Mouse (Mus musculus): ENCODE measurements around the gene Prorsd1.
A peak's percentile ranks its signal among the peaks of the same experiment; 100 is the strongest.
"Not testable (repeated sequence)": the region's sequence is repeated elsewhere in the genome, so short reads cannot be mapped to it uniquely, and the experiment has no call there.

Prorsd1 gene

GRCm38 (mm10) chr11:29514682-29515412 lies at the start of gene Prorsd1:
TSS of gene Prorsd1 (minus strand) at chr11:29515033.
- DNase-seq = peak; percentile 94

GRCm38 (mm10) chr11:29563406-29563805 lies 48.6 kb upstream of the Prorsd1 start:
- no peak for DNase-seq

- no peak for DNase-seq
Observed at GRCm38 (mm10) chr11:29560990-29561389, 46.2 kb upstream of the Prorsd1 start.

- no peak for DNase-seq
Observed at GRCm38 (mm10) chr11:29560452-29560851, 45.6 kb upstream of the Prorsd1 start.

GRCm38 (mm10) chr11:29549425-29549778 lies 34.6 kb upstream of the Prorsd1 start:
- no peak for DNase-seq

- no peak for DNase-seq
Observed at GRCm38 (mm10) chr11:29548504-29549424, 33.9 kb upstream of the Prorsd1 start.

GRCm38 (mm10) chr11:29547752-29548503 lies 33.1 kb upstream of the Prorsd1 start, which contains the start of the genes Clhc1 and Rps27a:
TSS of gene Clhc1 (plus strand) at chr11:29547950.
TSS of gene Rps27a (minus strand) at chr11:29548109.
- peak; percentile 94 for DNase-seq

GRCm38 (mm10) chr11:29547249-29547751 lies 32.5 kb upstream of the Prorsd1 start:
- no peak for DNase-seq

- DNase-seq = no peak
Observed at GRCm38 (mm10) chr11:29546762-29547161, 31.9 kb upstream of the Prorsd1 start.

- not testable (repeated sequence) for DNase-seq
Observed at GRCm38 (mm10) chr11:29546297-29546696, 31.5 kb upstream of the Prorsd1 start.

GRCm38 (mm10) chr11:29545150-29545752 lies 30.4 kb upstream of the Prorsd1 start:
- not testable (repeated sequence) for DNase-seq

- DNase-seq = no peak
Observed at GRCm38 (mm10) chr11:29544225-29544945, 29.6 kb upstream of the Prorsd1 start.

GRCm38 (mm10) chr11:29538201-29538600 lies 23.4 kb upstream of the Prorsd1 start:
- DNase-seq = no peak

- peak; percentile 88 for DNase-seq
Observed at GRCm38 (mm10) chr11:29525988-29526794, 11.4 kb upstream of the Prorsd1 start, which contains the start of gene Mtif2. TSS of gene Mtif2 (plus strand) at chr11:29526408.

GRCm38 (mm10) chr11:29514325-29514681 lies 530 bp downstream of the Prorsd1 start:
- DNase-seq = peak; percentile 5

GRCm38 (mm10) chr11:29512818-29513535 lies 1.9 kb downstream of the Prorsd1 start:
- no peak for DNase-seq

- DNase-seq = no peak
Observed at GRCm38 (mm10) chr11:29509421-29509820, 5.4 kb downstream of the Prorsd1 start.

GRCm38 (mm10) chr11:29504899-29505625 lies 9.8 kb downstream of the Prorsd1 start:
- DNase-seq = no peak
